Mouse (Mus musculus) right cerebral cortex, adult 18-20 months (tissue): ENCODE measurements at regions not wholly inside any gene's neighbourhood (a gene's known extent, or its start where the extent isn't known, plus 50 kb on each side); places are given as distances from the start of the nearest gene placed in this dataset.
A peak's percentile ranks its signal among the peaks of the same experiment; 100 is the strongest.

ENCODE experiments used
- DNase-seq: peaks from one replicate; pipeline ENCODE4 v3.0.0; 2022; ENCODE audit warnings: mixed read lengths

- DNase-seq, result no peak
Observed at GRCm38 (mm10) chr15:11774717-11775116, 132.4 kb downstream of the Npr3 start.

- DNase-seq, result no peak
Observed at GRCm38 (mm10) chr15:11770596-11770995, 136.5 kb downstream of the Npr3 start.

GRCm38 (mm10) chr15:11757963-11758362, 149.1 kb downstream of the Npr3 start:
- DNase-seq, result no peak

GRCm38 (mm10) chr15:11756786-11757185, 150.3 kb downstream of the Npr3 start:
- no peak for DNase-seq

GRCm38 (mm10) chr15:11753216-11753615, 153.9 kb downstream of the Npr3 start:
- DNase-seq, result peak; percentile 60

- DNase-seq, result no peak
Observed at GRCm38 (mm10) chr15:11750893-11751292, 156.2 kb downstream of the Npr3 start.

- DNase-seq, result peak; percentile 6
Observed at GRCm38 (mm10) chr15:11749509-11749908, 157.6 kb downstream of the Npr3 start.

- DNase-seq, result peak; percentile 3
Observed at GRCm38 (mm10) chr15:11748306-11748705, 158.8 kb downstream of the Npr3 start.

- no peak for DNase-seq
Observed at GRCm38 (mm10) chr15:11746754-11747153, 160.3 kb downstream of the Npr3 start.

GRCm38 (mm10) chr15:11745629-11746372, 161.3 kb downstream of the Npr3 start:
- DNase-seq, result no peak

GRCm38 (mm10) chr15:11744903-11745302, 162.2 kb downstream of the Npr3 start:
- DNase-seq, result no peak

- no peak for DNase-seq
Observed at GRCm38 (mm10) chr15:11744296-11744695, 162.8 kb downstream of the Npr3 start.

- DNase-seq, result no peak
Observed at GRCm38 (mm10) chr15:11742820-11743219, 164.3 kb downstream of the Npr3 start.

- DNase-seq, result no peak
Observed at GRCm38 (mm10) chr15:11742346-11742729, 164.7 kb downstream of the Npr3 start.

GRCm38 (mm10) chr15:11741598-11742345, 165.3 kb downstream of the Npr3 start:
- DNase-seq, result peak; percentile 6

- no peak for DNase-seq
Observed at GRCm38 (mm10) chr15:11737436-11738000, 169.6 kb downstream of the Npr3 start.

- no peak for DNase-seq
Observed at GRCm38 (mm10) chr15:11734639-11735265, 172.3 kb downstream of the Npr3 start.

- no peak for DNase-seq
Observed at GRCm38 (mm10) chr15:11729381-11729780, 177.7 kb downstream of the Npr3 start.

GRCm38 (mm10) chr15:11725620-11726530, 181.2 kb downstream of the Npr3 start:
- no peak for DNase-seq

GRCm38 (mm10) chr15:11720645-11721044, 186.4 kb downstream of the Npr3 start:
- no peak for DNase-seq

- no peak for DNase-seq
Observed at GRCm38 (mm10) chr15:11716168-11716842, 190.8 kb downstream of the Npr3 start.
